10 mouse cellular contexts compared by ENCODE assay signal in the genomic region with DNA sequence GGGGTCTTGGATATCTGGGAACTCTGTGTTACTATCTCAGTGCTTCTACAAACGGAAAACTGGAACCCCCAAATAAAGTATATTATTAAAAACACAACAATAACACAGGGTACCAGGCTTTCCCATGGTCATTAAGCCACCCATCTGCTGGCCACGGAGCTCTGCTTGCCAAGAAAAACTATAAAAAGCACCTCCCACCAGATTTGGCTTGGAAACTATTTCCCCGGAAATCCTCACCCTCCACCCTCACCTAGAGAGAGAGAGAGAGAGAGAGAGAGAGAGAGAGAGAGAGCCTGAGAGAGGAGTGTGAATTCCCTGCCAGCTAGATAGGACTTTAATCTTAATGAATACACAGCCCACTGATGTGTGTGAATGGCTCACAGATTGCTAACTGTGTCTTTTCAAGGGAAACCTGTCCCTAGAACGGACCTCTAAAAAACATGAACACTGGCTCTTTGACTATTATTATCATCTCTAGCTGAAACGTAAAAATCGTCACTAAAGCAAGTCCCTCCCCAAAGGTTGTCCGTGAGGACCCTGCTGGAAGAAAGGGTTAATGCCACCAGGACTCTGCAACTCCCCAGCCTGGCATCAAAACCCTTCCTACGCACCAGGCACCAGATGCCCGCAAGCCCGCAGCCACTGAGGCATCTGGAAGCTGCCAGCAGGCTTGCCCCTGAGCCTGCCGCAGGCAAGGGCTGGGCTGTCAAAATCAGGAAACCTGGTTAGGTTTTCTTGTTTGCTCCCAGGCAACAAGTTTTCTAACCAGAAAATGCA. TPM values are rescaled to one million over a fixed set of nuclear protein-coding genes. Genes with fewer than 3 reads are reported as not detected.
DNase-seq lines count a peak whose midpoint lies in the region; ATAC-seq and TF ChIP-seq lines count a peak whose summit lies in the region.
"Had no signal": no experiment of that assay in that cellular context is flagged by ENCODE, and none has a peak within 500 bp of the region (broad histone marks: within the 10 kb centered on the region; RNA-seq: fewer than 3 reads in every experiment).

No protein-coding gene starts in this region.

- H3K36me3 ChIP-seq in neural tube, embryonic 13.5 days, result no peaks in the 10 kb centered on the region
- H3K36me3 ChIP-seq in hindbrain, postnatal 0 days (ENCODE audit: insufficient read depth, low read length), result no peaks in the 10 kb centered on the region
- no peaks in the 10 kb centered on the region for H3K36me3 ChIP-seq in stomach, postnatal 0 days (ENCODE audit: control insufficient read depth, insufficient read depth, low read length)

- peaks cover 51% of the 10 kb centered on the region for H3K27me3 ChIP-seq in neural tube, embryonic 13.5 days
- H3K27me3 ChIP-seq in hindbrain, postnatal 0 days (ENCODE audit: insufficient read depth, low read length), result peaks cover 4% of the 10 kb centered on the region; the same call in 1 of the 2 replicates
- H3K27me3 ChIP-seq in stomach, postnatal 0 days (ENCODE audit: control insufficient read depth, insufficient read depth, low read length), result no peaks in the 10 kb centered on the region

- H3K4me3 ChIP-seq in neural tube, embryonic 13.5 days, result no peak overlapping the region
- no peak overlapping the region for H3K4me3 ChIP-seq in hindbrain, postnatal 0 days (ENCODE audit: low read length)
- H3K4me3 ChIP-seq in stomach, postnatal 0 days (ENCODE audit: low read depth, low read length), result peak overlapping the region; percentile 45; the same call in 1 of the 2 replicates

- TF ChIP-seq EP300 in stomach, postnatal 0 days (optimal IDR thresholded peaks at IDR 0.05), result no peak

- H3K4me1 ChIP-seq in neural tube, embryonic 13.5 days (replicated peaks), result peaks cover 43% of the 10 kb centered on the region
- peaks cover 14% of the 10 kb centered on the region for H3K4me1 ChIP-seq in hindbrain, postnatal 0 days (ENCODE audit: insufficient read depth, low read length)
- H3K4me1 ChIP-seq in stomach, postnatal 0 days (replicated peaks; ENCODE audit: control insufficient read depth, insufficient read depth), result no peaks in the 10 kb centered on the region

- intact Hi-C loops in heart, postnatal 14 days (cut with DNase I), result no loop called here

- 0 out of 2 replicates have a peak overlapping the region, but pooled peaks have one; percentile 59 for H3K4me2 ChIP-seq in neural tube, embryonic 13.5 days
- H3K4me2 ChIP-seq in hindbrain, postnatal 0 days (ENCODE audit: low read depth, low read length), result peak overlapping the region; percentile 53
- H3K4me2 ChIP-seq in stomach, postnatal 0 days (replicated peaks; ENCODE audit: low read depth), result peak overlapping the region; percentile 68

- no peak for TF ChIP-seq CTCF in hindbrain, postnatal 0 days (IDR thresholded peaks at IDR 0.05; ENCODE audit: low read depth)
- TF ChIP-seq CTCF in stomach, postnatal 0 days (IDR thresholded peaks at IDR 0.05; ENCODE audit: low read depth), result no peak

- H3K27ac ChIP-seq in neural tube, embryonic 13.5 days (replicated peaks), result no peak overlapping the region
- H3K27ac ChIP-seq in hindbrain, postnatal 0 days, result no peak overlapping the region
- H3K27ac ChIP-seq in stomach, postnatal 0 days (replicated peaks), result no peak overlapping the region

- H3K9me3 ChIP-seq in neural tube, embryonic 13.5 days, result no peaks in the 10 kb centered on the region
- H3K9me3 ChIP-seq in hindbrain, postnatal 0 days (ENCODE audit: low read length), result no peaks in the 10 kb centered on the region
- H3K9me3 ChIP-seq in stomach, postnatal 0 days (ENCODE audit: control insufficient read depth, low read length), result no peaks in the 10 kb centered on the region

- no peak overlapping the region for H3K9ac ChIP-seq in neural tube, embryonic 13.5 days
- H3K9ac ChIP-seq in hindbrain, postnatal 0 days (replicated peaks; ENCODE audit: low read length), result no peak overlapping the region
- H3K9ac ChIP-seq in stomach, postnatal 0 days (ENCODE audit: low read length), result no peak overlapping the region

- 40% methylated on average over 11 of the region's 11 CpGs for WGBS in neural tube, embryonic 13.5 days
- 27% methylated on average over 11 of the region's 11 CpGs for WGBS in hindbrain, postnatal 0 days
- WGBS in stomach, postnatal 0 days, result 56% methylated on average over 11 of the region's 11 CpGs

- 0 out of 2 replicates have a peak, but pooled peaks have one; percentile 12 for ATAC-seq in neural tube, embryonic 13.5 days (ENCODE audit: low read depth)
- peak; percentile 48; the same call in 1 of the 2 replicates for ATAC-seq in hindbrain, postnatal 0 days
- ATAC-seq in stomach, postnatal 0 days (ENCODE audit: low FRiP score, low TSS enrichment), result no peak

- peak; percentile 92 for DNase-seq in heart, adult 11 months
- DNase-seq in heart, postnatal 14 days, result no peak
- DNase-seq in neural tube, embryonic 10.5 days (ENCODE audit: extremely low spot score, low spot score), result no peak
- peak; percentile 60 for DNase-seq in hindbrain, postnatal 0 days (ENCODE audit: low spot score)
- DNase-seq in stomach, postnatal 0 days (ENCODE audit: low spot score), result no peak
- DNase-seq in Muller cell, postnatal 12 days (ENCODE audit: inconsistent ontology term), result no peak
- DNase-seq in kidney, postnatal 10 days, result no peak

RNA-seq across cellular contexts. Expression of gene Nfatc2, which starts 12.7 kb away (rescaled TPM):
- total RNA-seq in heart, postnatal 14 days (2021), result 10 to 100 TPM; 15.9 to 17.8 TPM
- 1.7 and 1.8 TPM in 2 replicates for polyA plus RNA-seq in neural tube, embryonic 13.5 days (2015; fragmentation: Nextera tagmentation; extraction: Ambion mirVana)
- total RNA-seq in hindbrain, postnatal 0 days (2014; rRNA removed), result 7.4 and 8.5 TPM in 2 replicates
- polyA plus RNA-seq in hindbrain, postnatal 0 days (2015; fragmentation: Nextera tagmentation; extraction: Ambion mirVana), result 6.5 and 6.6 TPM in 2 replicates
- polyA plus RNA-seq in stomach, postnatal 0 days (2015; fragmentation: Nextera tagmentation; extraction: Ambion mirVana), result 2.0 and 2.2 TPM in 2 replicates
- total RNA-seq: MEL had no signal
- polyA plus RNA-seq: erythroblast, embryonic 14.5 days had no signal

Comparison
In these comparisons a context has a peak if more than half of its experiments do, and no peak if none do; other contexts are left out.
1. DNase-seq: peak in heart, adult 11 months (single experiment) and hindbrain, postnatal 0 days (single experiment); none in heart, postnatal 14 days (0 of 2), neural tube, embryonic 10.5 days (single experiment), stomach, postnatal 0 days (single experiment), Muller cell, postnatal 12 days (single experiment) and kidney, postnatal 10 days (single experiment).
2. Peak in every context shown above with its lines, with median percentiles within 50 percentile points of each other: H3K4me2 ChIP-seq.